ENCODE assay signal across 7 mouse cellular contexts in genomic region chr11:119215905-119216507, GRCm38 (mm10). TPM values are rescaled to one million over a fixed set of nuclear protein-coding genes. Genes with fewer than 3 reads are reported as not detected.
A peak's percentile ranks its signal among the peaks of the same experiment; 100 is the strongest.
DNase-seq lines count a peak whose midpoint lies in the region; ATAC-seq lines count a peak whose summit lies in the region.

No protein-coding gene starts in this region.

- H3K4me1 ChIP-seq in intestine, embryonic 14.5 days (replicated peaks; ENCODE audit: control insufficient read depth, insufficient read depth, low read length) = peaks cover 55% of the 10 kb centered on the region
- peaks cover 33% of the 10 kb centered on the region for H3K4me1 ChIP-seq in liver, embryonic 15.5 days (replicated peaks)
- peaks cover 44% of the 10 kb centered on the region for H3K4me1 ChIP-seq in neural tube, embryonic 14.5 days (ENCODE audit: control insufficient read depth, insufficient read depth, low read length)

- peak; percentile 42; the same call in 1 of the 2 replicates for ATAC-seq in granulocyte monocyte progenitor cell, adult 5-6 weeks (replicated peaks; ENCODE audit: poor library complexity, severe bottlenecking)
- ATAC-seq in intestine, embryonic 14.5 days (replicated peaks; ENCODE audit: low FRiP score, low TSS enrichment, low read depth) = no peak; the same call in 1 of the 2 replicates
- 0 out of 2 replicates have a peak, but pooled peaks have one; percentile 19 for ATAC-seq in liver, embryonic 15.5 days (ENCODE audit: insufficient read depth)
- no peak for ATAC-seq in neural tube, embryonic 14.5 days (ENCODE audit: low read depth)

- peak overlapping the region; percentile 1 for H3K4me3 ChIP-seq in intestine, embryonic 14.5 days (ENCODE audit: low read depth, low read length)
- no peak overlapping the region for H3K4me3 ChIP-seq in liver, embryonic 15.5 days (replicated peaks)
- no peak overlapping the region for H3K4me3 ChIP-seq in neural tube, embryonic 14.5 days (ENCODE audit: low read depth, low read length)

- H3K27ac ChIP-seq in intestine, embryonic 14.5 days (ENCODE audit: low read depth) = peak overlapping the region; percentile 91
- H3K27ac ChIP-seq in liver, embryonic 15.5 days (replicated peaks) = peak overlapping the region; percentile 78
- H3K27ac ChIP-seq in neural tube, embryonic 14.5 days (ENCODE audit: low read depth, low read length) = peak overlapping the region; percentile 85

- no peaks in the 10 kb centered on the region for H3K9me3 ChIP-seq in intestine, embryonic 14.5 days (ENCODE audit: control insufficient read depth, low read length)
- no peaks in the 10 kb centered on the region for H3K9me3 ChIP-seq in liver, embryonic 15.5 days (replicated peaks)
- no peaks in the 10 kb centered on the region for H3K9me3 ChIP-seq in neural tube, embryonic 14.5 days (ENCODE audit: control insufficient read depth, low read length)

- peak overlapping the region; percentile 46 for H3K4me2 ChIP-seq in intestine, embryonic 14.5 days (ENCODE audit: low read length)
- peak overlapping the region; percentile 61 for H3K4me2 ChIP-seq in liver, embryonic 15.5 days
- H3K4me2 ChIP-seq in neural tube, embryonic 14.5 days (ENCODE audit: low read depth, low read length) = peak overlapping the region; percentile 40

- DNase-seq in adrenal gland, postnatal 10 days = peak; percentile 86
- DNase-seq in cerebellum, adult 9-10 months = peak; percentile 97
- DNase-seq in intestine, embryonic 14.5 days (ENCODE audit: low spot score) = no peak
- no peak for DNase-seq in right cerebral cortex, postnatal 10 days (ENCODE audit: low spot score in 2 of 2)

- H3K9ac ChIP-seq in intestine, embryonic 14.5 days (ENCODE audit: low read length) = 0 out of 2 replicates have a peak overlapping the region, but pooled peaks have one; percentile 25
- H3K9ac ChIP-seq in liver, embryonic 15.5 days = no peak overlapping the region
- H3K9ac ChIP-seq in neural tube, embryonic 14.5 days (replicated peaks; ENCODE audit: low read depth, low read length) = peak overlapping the region; percentile 42; the same call in 1 of the 2 replicates

- H3K27me3 ChIP-seq in intestine, embryonic 14.5 days (replicated peaks; ENCODE audit: control insufficient read depth, insufficient read depth, low read length) = no peaks in the 10 kb centered on the region
- H3K27me3 ChIP-seq in liver, embryonic 15.5 days = no peaks in the 10 kb centered on the region
- H3K27me3 ChIP-seq in neural tube, embryonic 14.5 days (ENCODE audit: control insufficient read depth, insufficient read depth, low read length) = no peaks in the 10 kb centered on the region

- H3K36me3 ChIP-seq in intestine, embryonic 14.5 days (ENCODE audit: control insufficient read depth, insufficient read depth, low read length) = no peaks in the 10 kb centered on the region
- no peaks in the 10 kb centered on the region for H3K36me3 ChIP-seq in liver, embryonic 15.5 days (replicated peaks)
- no peaks in the 10 kb centered on the region for H3K36me3 ChIP-seq in neural tube, embryonic 14.5 days (ENCODE audit: control insufficient read depth, insufficient read depth, low read length)

- WGBS in intestine, embryonic 14.5 days = 31% methylated on average over 9 of the region's 9 CpGs
- 32% methylated on average over 9 of the region's 9 CpGs for WGBS in liver, embryonic 15.5 days (ENCODE audit: insufficient replicate concordance)
- 22% methylated on average over 9 of the region's 9 CpGs for WGBS in neural tube, embryonic 14.5 days

RNA-seq across cellular contexts. Expression of gene Tbc1d16, which starts 12.3 kb away (rescaled TPM):
- 10 to 100 TPM; 19.1 to 21.8 TPM for total RNA-seq in adrenal gland, postnatal 10 days (2021)
- 3.3 and 8.6 TPM in 2 replicates for total RNA-seq in granulocyte monocyte progenitor cell, adult 5-6 weeks (2014; fragmentation: Nextera tagmentation)
- 2.1 and 3.0 TPM in 2 replicates for total RNA-seq in granulocyte monocyte progenitor cell, adult 5-6 weeks (2017)
- polyA plus RNA-seq in intestine, embryonic 14.5 days (2014; fragmentation: Nextera tagmentation; extraction: Ambion mirVana) = 12.2 and 13.0 TPM in 2 replicates
- polyA plus RNA-seq in liver, embryonic 15.5 days (2015; fragmentation: Nextera tagmentation; extraction: Ambion mirVana) = 1.6 and 1.9 TPM in 2 replicates
- 34.0 and 37.9 TPM in 2 replicates for polyA plus RNA-seq in neural tube, embryonic 14.5 days (2014; fragmentation: Nextera tagmentation; extraction: Ambion mirVana)

RNA-seq across cellular contexts. Expression of gene Ccdc40, which starts 12.4 kb away (rescaled TPM):
- 1 to 10 TPM in 1 of 2 experiments, under 1 TPM in 1; 0.85 to 1.4 TPM for total RNA-seq in adrenal gland, postnatal 10 days (2021)
- total RNA-seq in granulocyte monocyte progenitor cell, adult 5-6 weeks (2014; fragmentation: Nextera tagmentation) = 7.3 and 12.0 TPM in 2 replicates
- 9.0 and 11.8 TPM in 2 replicates for total RNA-seq in granulocyte monocyte progenitor cell, adult 5-6 weeks (2017)
- polyA plus RNA-seq in intestine, embryonic 14.5 days (2014; fragmentation: Nextera tagmentation; extraction: Ambion mirVana) = 4.0 and 5.1 TPM in 2 replicates
- polyA plus RNA-seq in liver, embryonic 15.5 days (2015; fragmentation: Nextera tagmentation; extraction: Ambion mirVana) = 0.55 and 0.70 TPM in 2 replicates
- polyA plus RNA-seq in neural tube, embryonic 14.5 days (2014; fragmentation: Nextera tagmentation; extraction: Ambion mirVana) = 12.0 and 13.5 TPM in 2 replicates

RNA-seq across cellular contexts. Expression of gene Gaa, which starts 51.7 kb away (rescaled TPM):
- total RNA-seq in adrenal gland, postnatal 10 days (2021) = 10 to 100 TPM; 78.0 to 81.5 TPM
- 35.8 and 47.2 TPM in 2 replicates for total RNA-seq in granulocyte monocyte progenitor cell, adult 5-6 weeks (2014; fragmentation: Nextera tagmentation)
- total RNA-seq in granulocyte monocyte progenitor cell, adult 5-6 weeks (2017) = 27.4 and 31.6 TPM in 2 replicates
- 57.3 and 62.3 TPM in 2 replicates for polyA plus RNA-seq in intestine, embryonic 14.5 days (2014; fragmentation: Nextera tagmentation; extraction: Ambion mirVana)
- 21.4 and 26.4 TPM in 2 replicates for polyA plus RNA-seq in liver, embryonic 15.5 days (2015; fragmentation: Nextera tagmentation; extraction: Ambion mirVana)
- polyA plus RNA-seq in neural tube, embryonic 14.5 days (2014; fragmentation: Nextera tagmentation; extraction: Ambion mirVana) = 66.0 and 69.1 TPM in 2 replicates

Comparison
In these comparisons a context has a peak if more than half of its experiments do, and no peak if none do; other contexts are left out.
1. DNase-seq: peak in adrenal gland, postnatal 10 days (single experiment) and cerebellum, adult 9-10 months (single experiment); none in intestine, embryonic 14.5 days (single experiment) and right cerebral cortex, postnatal 10 days (0 of 2).
2. ATAC-seq: peak in granulocyte monocyte progenitor cell, adult 5-6 weeks (single experiment) and liver, embryonic 15.5 days (single experiment); none in intestine, embryonic 14.5 days (single experiment) and neural tube, embryonic 14.5 days (single experiment).
3. Peak in every context shown above with its lines, with median percentiles within 50 percentile points of each other: H3K27ac ChIP-seq and H3K4me2 ChIP-seq.